In genomic region chr8:3281296-3281695, GRCm38 (mm10) we compare ENCODE assay signal across 30 mouse cellular contexts.
"Had no signal": no experiment of that assay in that cellular context is flagged by ENCODE, and none has a peak within 500 bp of the region (broad histone marks: within the 10 kb centered on the region; RNA-seq: fewer than 3 reads in every experiment).

No protein-coding gene starts in this region.

- H3K36me3 ChIP-seq: limb, embryonic 12.5 days; limb, embryonic 13.5 days; limb, embryonic 15.5 days; liver, embryonic 12.5 days; liver, embryonic 13.5 days; liver, embryonic 15.5 days; lung, embryonic 15.5 days; midbrain, embryonic 10.5 days; midbrain, embryonic 15.5 days; neural tube, embryonic 12.5 days had no signal

- H3K9ac ChIP-seq: limb, embryonic 12.5 days; limb, embryonic 13.5 days; limb, embryonic 15.5 days; liver, embryonic 12.5 days; liver, embryonic 13.5 days; liver, embryonic 14.5 days; liver, embryonic 15.5 days; liver, postnatal 0 days; lung, embryonic 14.5 days; lung, embryonic 15.5 days; midbrain, embryonic 12.5 days; midbrain, embryonic 15.5 days; neural tube, embryonic 12.5 days had no signal

- H3K27ac ChIP-seq: left cerebral cortex, adult 2 months; limb, embryonic 10.5 days; limb, embryonic 12.5 days; limb, embryonic 13.5 days; limb, embryonic 15.5 days; liver, embryonic 12.5 days; liver, embryonic 13.5 days; liver, embryonic 14.5 days; lung, embryonic 15.5 days; macrophage; midbrain, embryonic 10.5 days; midbrain, embryonic 12.5 days; midbrain, embryonic 15.5 days; neural tube, embryonic 12.5 days had no signal

- H3K4me2 ChIP-seq: limb, embryonic 12.5 days; limb, embryonic 13.5 days; limb, embryonic 15.5 days; liver, embryonic 11.5 days; liver, embryonic 12.5 days; liver, embryonic 13.5 days; lung, embryonic 14.5 days; lung, embryonic 15.5 days; midbrain, embryonic 12.5 days; midbrain, embryonic 15.5 days; neural tube, embryonic 12.5 days had no signal

- H3K27me3 ChIP-seq: limb, embryonic 12.5 days; limb, embryonic 13.5 days; limb, embryonic 15.5 days; liver, embryonic 12.5 days; liver, embryonic 13.5 days; liver, embryonic 15.5 days; lung, embryonic 15.5 days; megakaryocyte, embryonic 14.5 days; midbrain, embryonic 12.5 days; midbrain, embryonic 15.5 days; neural tube, embryonic 12.5 days had no signal

- H3K4me3 ChIP-seq: left cerebral cortex, adult 2 months; limb, embryonic 10.5 days; limb, embryonic 12.5 days; limb, embryonic 13.5 days; limb, embryonic 15.5 days; liver, embryonic 12.5 days; liver, embryonic 13.5 days; liver, embryonic 15.5 days; lung, embryonic 15.5 days; megakaryocyte, embryonic 14.5 days; midbrain, embryonic 10.5 days; midbrain, embryonic 12.5 days; midbrain, embryonic 15.5 days; myocyte; neural tube, embryonic 12.5 days had no signal

- DNase-seq: left cerebral cortex, postnatal 4 days; liver; liver, embryonic 13.5 days; liver, postnatal 0 days; lung, adult 18-20 months; lung, adult 2 months; lung, embryonic 14.5 days; lung, postnatal 10 days; lung, postnatal 14 days; lung, postnatal 36 days; lung, postnatal 4 days had no signal

- H3K9me3 ChIP-seq: limb, embryonic 10.5 days; limb, embryonic 12.5 days; limb, embryonic 13.5 days; limb, embryonic 15.5 days; liver, embryonic 12.5 days; liver, embryonic 13.5 days; liver, embryonic 15.5 days; lung, embryonic 15.5 days; megakaryocyte, embryonic 14.5 days; midbrain, embryonic 10.5 days; midbrain, embryonic 12.5 days; midbrain, embryonic 15.5 days; neural tube, embryonic 12.5 days had no signal

- ATAC-seq: liver, embryonic 12.5 days; liver, postnatal 0 days; lung, postnatal 0 days; midbrain, embryonic 15.5 days; midbrain, embryonic 16.5 days had no signal
